Mouse (Mus musculus) thymus, postnatal 25 days (tissue): ENCODE measurements around the gene Rnf185.
A peak's percentile ranks its signal among the peaks of the same experiment; 100 is the strongest.

ENCODE experiments used
- DNase-seq: peaks from one replicate; pipeline ENCODE4 v3.0.0; 2022

Rnf185 gene

GRCm38 (mm10) chr11:3442677-3443076, 9.5 kb downstream of the Rnf185 start:
- DNase-seq = no peak

- DNase-seq = no peak
These were observed 10.3 kb downstream of the Rnf185 start for GRCm38 (mm10) chr11:3441696-3442443.

GRCm38 (mm10) chr11:3437621-3438020, 14.5 kb downstream of the Rnf185 start:
- DNase-seq = no peak

- DNase-seq = no peak
These were observed 18.4 kb downstream of the Rnf185 start for GRCm38 (mm10) chr11:3433809-3434208.

- DNase-seq = no peak
These were observed 20.1 kb downstream of the Rnf185 start for GRCm38 (mm10) chr11:3431976-3432603.

GRCm38 (mm10) chr11:3431515-3431914, 20.6 kb downstream of the Rnf185 start:
- no peak for DNase-seq

GRCm38 (mm10) chr11:3428632-3429031, 23.5 kb downstream of the Rnf185 start:
- DNase-seq = no peak

- DNase-seq = no peak
These were observed 24.4 kb downstream of the Rnf185 start for GRCm38 (mm10) chr11:3427697-3428230.

- no peak for DNase-seq
These were observed 29.9 kb downstream of the Rnf185 start for GRCm38 (mm10) chr11:3422242-3422641.

GRCm38 (mm10) chr11:3418741-3419140, 33.4 kb downstream of the Rnf185 start:
- no peak for DNase-seq

GRCm38 (mm10) chr11:3417795-3418194, 34.4 kb downstream of the Rnf185 start:
- no peak for DNase-seq

- DNase-seq = no peak
These were observed 35.8 kb downstream of the Rnf185 start for GRCm38 (mm10) chr11:3416399-3416798.

- DNase-seq = no peak
These were observed 40.1 kb downstream of the Rnf185 start for GRCm38 (mm10) chr11:3412111-3412510.

- DNase-seq = peak; percentile 97
These were observed 43.0 kb downstream of the Rnf185 start, which contains the start of gene Limk2 for GRCm38 (mm10) chr11:3408997-3409732. Gene Limk2, minus strand, starts transcription at chr11:3409189.

GRCm38 (mm10) chr11:3408131-3408996, 43.8 kb downstream of the Rnf185 start:
- peak; percentile 20 for DNase-seq

- DNase-seq = no peak
These were observed 47.7 kb downstream of the Rnf185 start for GRCm38 (mm10) chr11:3404287-3405047.

- DNase-seq = no peak
These were observed 49.1 kb downstream of the Rnf185 start for GRCm38 (mm10) chr11:3403024-3403423.

- DNase-seq = no peak
These were observed 53.8 kb downstream of the Rnf185 start for GRCm38 (mm10) chr11:3398318-3398717.

- no peak for DNase-seq
These were observed 55.6 kb downstream of the Rnf185 start for GRCm38 (mm10) chr11:3396562-3396961.

- DNase-seq = no peak
These were observed 56.1 kb downstream of the Rnf185 start for GRCm38 (mm10) chr11:3396091-3396490.

- DNase-seq = no peak
These were observed 57.6 kb downstream of the Rnf185 start for GRCm38 (mm10) chr11:3394520-3394919.

GRCm38 (mm10) chr11:3392526-3392925, 59.6 kb downstream of the Rnf185 start:
- no peak for DNase-seq
